Mouse (Mus musculus) stomach, embryonic 14.5 days (tissue): ENCODE data around the gene Pex11a. TPM values are rescaled to one million over a fixed set of nuclear protein-coding genes. Genes with fewer than 3 reads are reported as not detected.

ENCODE experiments used
- ATAC-seq: fragments of 200-750 bp; cut with Nextera tagmentation; 2 replicates; pipeline ENCODE4 v1.8.0; 2017; ENCODE audit warnings: low read depth, moderate TSS enrichment; ENCODE audit not compliant: insufficient number of reproducible peaks, insufficient read depth, low FRiP score
- H3K27ac ChIP-seq: fragments of 300-500 bp; sonication (generic); 2 replicates; pipeline ENCODE4 v1.5.1; 2014; ENCODE audit warnings: mild to moderate bottlenecking, low read length, moderate library complexity, mixed read lengths
- H3K27me3 ChIP-seq: fragments of 300-500 bp; sonication (generic); 2 replicates; pipeline ENCODE4 v1.6.1; 2014; ENCODE audit warnings: low read length, control low read depth, mixed read lengths; ENCODE audit not compliant: control insufficient read depth, insufficient read depth
- H3K36me3 ChIP-seq: fragments of 300-500 bp; sonication (generic); 2 replicates; pipeline ENCODE4 v1.6.1; 2014; ENCODE audit warnings: mild to moderate bottlenecking, control low read depth, low read length, moderate library complexity, mixed read lengths; ENCODE audit not compliant: control insufficient read depth, insufficient read depth
- H3K4me1 ChIP-seq: fragments of 300-500 bp; sonication (generic); 2 replicates; pipeline ENCODE4 v1.6.1; 2014; ENCODE audit warnings: low read length, control low read depth, mixed read lengths; ENCODE audit not compliant: control insufficient read depth, insufficient read depth
- H3K4me2 ChIP-seq: fragments of 300-500 bp; sonication (generic); replicated peaks from 2 replicates; pipeline ENCODE4 v1.6.1; 2014; ENCODE audit warnings: low read depth, low read length, control low read depth
- H3K4me3 ChIP-seq: fragments of 300-500 bp; sonication (generic); 2 replicates; pipeline ENCODE4 v1.5.1; 2014; ENCODE audit warnings: low read depth, low read length, control low read depth
- H3K9ac ChIP-seq: fragments of 300-500 bp; sonication (generic); replicated peaks from 2 replicates; pipeline ENCODE4 v1.6.1; 2014; ENCODE audit warnings: low read depth, mild to moderate bottlenecking, control low read depth, low read length, moderate library complexity, mixed read lengths
- H3K9me3 ChIP-seq: fragments of 300-500 bp; sonication (generic); 2 replicates; pipeline ENCODE4 v1.6.1; 2016; ENCODE audit warnings: low read depth, low read length, control low read depth; ENCODE audit not compliant: control insufficient read depth
- WGBS: fragments of 180-500 bp; shearing (Covaris S2); extraction: QIAGEN DNeasy Blood & Tissue Kit; methylation state at CpG from one replicate; pipeline ENCODE4 v1.1.7; 2014; 5-methylcytosine and 5-hydroxymethylcytosine counted together
- polyA plus RNA-seq: library from polyadenylated mRNA; unstranded; fragments of >200 nt; fragmentation: Nextera tagmentation; extraction: Ambion mirVana; gene quantifications from 2 replicates; pipeline ENCODE4 v1.2.1, GENCODE M21; 2014

The Pex11a gene
- polyA plus RNA-seq, 1 experiment from 2014 or later, result 11.0 TPM

GRCm38 (mm10) chr7:79744585-79744984 lies 1.7 kb upstream of the Pex11a start:
- no peaks in the 10 kb centered on the region for H3K27me3 ChIP-seq
- ATAC-seq, result no peak
- H3K9ac ChIP-seq, result no peak overlapping the region
- H3K9me3 ChIP-seq, result no peaks in the 10 kb centered on the region
- no peak overlapping the region for H3K4me2 ChIP-seq
- H3K4me3 ChIP-seq, result no peak overlapping the region
- 74% methylated on average over 5 of the region's 5 CpGs for WGBS
- no peaks in the 10 kb centered on the region; the same call in 1 of the 2 replicates for H3K36me3 ChIP-seq
- H3K4me1 ChIP-seq, result 0 out of 2 replicates have a peak, but pooled peaks cover 4% of the 10 kb centered on the region
- no peak overlapping the region for H3K27ac ChIP-seq

DNA sequence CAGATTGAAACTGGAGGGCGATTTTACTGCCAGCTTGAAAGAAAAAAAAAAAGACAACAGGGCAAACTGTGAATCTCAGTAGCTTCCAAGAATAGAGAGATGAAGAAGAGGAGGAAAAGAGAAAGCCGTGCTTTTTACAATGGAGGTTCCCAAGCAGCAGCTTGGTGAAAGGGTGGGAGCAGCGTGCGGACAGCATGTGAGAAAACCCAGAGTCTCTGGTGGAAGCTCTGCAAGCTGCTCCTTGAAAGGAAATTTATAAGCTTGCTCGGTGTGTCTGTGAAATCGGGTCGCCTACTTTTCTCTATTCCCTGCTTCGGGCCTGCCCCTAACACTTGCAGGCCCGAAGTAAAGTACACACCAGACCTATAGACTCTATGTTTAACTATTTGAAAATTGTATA lies 1.1 kb upstream of the Pex11a start:
- ATAC-seq, result no peak
- H3K27ac ChIP-seq, result no peak overlapping the region
- no peak overlapping the region for H3K4me3 ChIP-seq
- no peak overlapping the region for H3K9ac ChIP-seq
- no peaks in the 10 kb centered on the region; the same call in 1 of the 2 replicates for H3K36me3 ChIP-seq
- 0 out of 2 replicates have a peak, but pooled peaks cover 4% of the 10 kb centered on the region for H3K4me1 ChIP-seq
- H3K9me3 ChIP-seq, result no peaks in the 10 kb centered on the region
- H3K4me2 ChIP-seq, result no peak overlapping the region
- H3K27me3 ChIP-seq, result no peaks in the 10 kb centered on the region
- WGBS, result 90% methylated on average over 9 of the region's 9 CpGs

DNA sequence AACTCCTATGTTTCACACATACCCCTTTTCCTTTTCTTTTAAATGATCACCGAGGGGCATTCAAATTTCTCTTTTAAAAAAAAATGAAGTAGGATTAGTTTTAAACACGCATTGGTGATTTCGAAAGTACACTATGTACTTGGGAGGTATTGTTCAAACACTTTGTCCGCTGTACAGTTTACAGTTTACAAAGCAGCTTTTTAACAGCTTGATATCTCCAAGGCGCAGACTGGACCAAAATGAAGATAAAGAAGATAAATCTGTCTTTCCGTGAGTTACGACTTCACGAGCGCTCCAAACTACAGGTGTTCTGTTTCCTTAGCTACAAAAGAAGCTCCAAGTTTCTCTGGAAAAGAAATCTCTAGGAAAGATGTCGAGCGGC lies 663 bp downstream of the Pex11a start:
- no peak for ATAC-seq
- 10% methylated on average over 11 of the region's 11 CpGs for WGBS

GRCm38 (mm10) chr7:79740279-79740678 lies 2.7 kb downstream of the Pex11a start:
- 70% methylated on average over 4 of the region's 4 CpGs for WGBS
- no peak for ATAC-seq
- H3K9ac ChIP-seq, result no peak overlapping the region
- H3K4me3 ChIP-seq, result no peak overlapping the region
- no peaks in the 10 kb centered on the region for H3K27me3 ChIP-seq
- H3K9me3 ChIP-seq, result no peaks in the 10 kb centered on the region
- H3K27ac ChIP-seq, result no peak overlapping the region
- H3K4me1 ChIP-seq, result 0 out of 2 replicates have a peak, but pooled peaks cover 4% of the 10 kb centered on the region
- no peaks in the 10 kb centered on the region; the same call in 1 of the 2 replicates for H3K36me3 ChIP-seq
- no peak overlapping the region for H3K4me2 ChIP-seq

More for the DNA sequence above, 663 bp downstream of the Pex11a start:
- no peaks in the 10 kb centered on the region for H3K9me3 ChIP-seq
- H3K9ac ChIP-seq, result peak overlapping the region; percentile 53; the same call in 1 of the 2 replicates
- H3K4me1 ChIP-seq, result 0 out of 2 replicates have a peak, but pooled peaks cover 4% of the 10 kb centered on the region
- peak overlapping the region; percentile 94 for H3K4me2 ChIP-seq
- H3K27me3 ChIP-seq, result no peaks in the 10 kb centered on the region
- H3K36me3 ChIP-seq, result no peaks in the 10 kb centered on the region; the same call in 1 of the 2 replicates
- H3K4me3 ChIP-seq, result peak overlapping the region; percentile 77
- no peak overlapping the region for H3K27ac ChIP-seq

DNA sequence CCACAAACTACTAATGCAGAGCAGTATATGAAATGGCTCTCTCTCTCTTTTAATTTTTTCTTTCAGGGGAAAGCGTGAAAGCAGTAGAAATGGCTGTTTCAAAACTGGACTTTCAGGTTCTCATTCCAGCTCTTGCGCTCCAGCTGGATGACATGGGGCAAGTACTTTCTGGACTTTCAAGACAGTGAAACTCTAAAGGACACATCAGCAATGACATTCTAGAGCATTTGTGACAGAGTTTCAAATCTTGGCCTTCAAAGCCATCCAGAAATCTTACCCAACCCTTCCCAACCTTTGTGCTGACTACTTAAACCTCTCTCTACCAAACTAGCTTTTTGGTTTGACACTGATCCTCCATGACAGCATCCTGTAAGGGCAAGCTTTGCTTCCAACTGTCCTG lies 4.0 kb downstream of the Pex11a start:
- whole genome bisulfite sequencing, result 83% methylated on average over 2 of the region's 2 CpGs

GRCm38 (mm10) chr7:79736511-79736910 lies 6.4 kb downstream of the Pex11a start:
- 81% methylated on average over 14 of the region's 14 CpGs for WGBS
- no peaks in the 10 kb centered on the region; the same call in 1 of the 2 replicates for H3K36me3 ChIP-seq
- no peak overlapping the region for H3K9ac ChIP-seq
- H3K4me3 ChIP-seq, result no peak overlapping the region
- ATAC-seq, result no peak
- H3K9me3 ChIP-seq, result no peaks in the 10 kb centered on the region
- no peaks in the 10 kb centered on the region for H3K27me3 ChIP-seq
- H3K4me2 ChIP-seq, result no peak overlapping the region
- H3K27ac ChIP-seq, result no peak overlapping the region
- H3K4me1 ChIP-seq, result no peaks in the 10 kb centered on the region

More for the DNA sequence above, 4.0 kb downstream of the Pex11a start:
- H3K4me2 ChIP-seq, result no peak overlapping the region
- H3K36me3 ChIP-seq, result no peaks in the 10 kb centered on the region; the same call in 1 of the 2 replicates
- 0 out of 2 replicates have a peak, but pooled peaks cover 4% of the 10 kb centered on the region for H3K4me1 ChIP-seq
- no peak overlapping the region for H3K4me3 ChIP-seq
- H3K27ac ChIP-seq, result no peak overlapping the region
- H3K9ac ChIP-seq, result no peak overlapping the region
- H3K9me3 ChIP-seq, result no peaks in the 10 kb centered on the region
- ATAC-seq, result no peak
- no peaks in the 10 kb centered on the region for H3K27me3 ChIP-seq

DNA sequence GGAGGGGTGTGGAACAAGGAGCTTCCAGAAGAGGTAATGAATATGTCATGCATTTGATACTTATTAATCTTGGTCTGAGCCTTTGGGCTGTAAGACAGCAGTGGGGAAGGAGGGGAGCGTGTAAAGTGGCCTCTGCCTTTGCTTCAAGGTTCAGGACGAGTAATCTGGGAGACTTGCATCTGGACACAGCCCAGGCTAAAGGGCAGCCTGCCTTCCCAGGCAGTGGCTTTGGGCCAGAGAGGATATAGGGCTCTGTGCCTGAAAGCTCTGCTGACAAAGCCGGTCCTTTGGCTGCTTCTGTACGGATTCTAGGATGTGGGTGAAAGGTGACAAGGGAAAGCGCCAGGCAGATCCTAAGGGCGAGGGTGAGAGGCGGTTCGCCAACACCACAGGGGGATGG lies 8.4 kb downstream of the Pex11a start:
- no peak overlapping the region for H3K27ac ChIP-seq
- H3K9ac ChIP-seq, result no peak overlapping the region
- H3K36me3 ChIP-seq, result no peaks in the 10 kb centered on the region; the same call in 1 of the 2 replicates
- no peak overlapping the region for H3K4me2 ChIP-seq
- H3K9me3 ChIP-seq, result no peaks in the 10 kb centered on the region
- no peak overlapping the region for H3K4me3 ChIP-seq
- H3K4me1 ChIP-seq, result no peaks in the 10 kb centered on the region
- WGBS, result 86% methylated on average over 8 of the region's 8 CpGs
- no peak for ATAC-seq
- H3K27me3 ChIP-seq, result no peaks in the 10 kb centered on the region

- no peak within 1 kb of the TSS for H3K4me2 ChIP-seq
- no peaks in the 10 kb centered on the region for H3K27me3 ChIP-seq
- no peaks in the 10 kb centered on the region; the same call in 1 of the 2 replicates for H3K36me3 ChIP-seq
- no peaks in the 10 kb centered on the region for H3K9me3 ChIP-seq
- no peaks in the 10 kb centered on the region for H3K4me1 ChIP-seq
- ATAC-seq, result no peak
- H3K4me3 ChIP-seq, result no peak within 1 kb of the TSS
- H3K27ac ChIP-seq, result no peak within 1 kb of the TSS
- WGBS, result 47% methylated on average over 4 of the region's 4 CpGs
- no peak within 1 kb of the TSS for H3K9ac ChIP-seq
Measured at GRCm38 (mm10) chr7:79732622-79733021, 10.3 kb downstream of the Pex11a start, which contains the start of gene Plin1. Gene Plin1, minus strand, starts transcription at chr7:79732903.

- no peak overlapping the region for H3K9ac ChIP-seq
- no peaks in the 10 kb centered on the region for H3K27me3 ChIP-seq
- H3K27ac ChIP-seq, result no peak overlapping the region
- no peaks in the 10 kb centered on the region for H3K9me3 ChIP-seq
- no peak overlapping the region for H3K4me3 ChIP-seq
- no peak overlapping the region for H3K4me2 ChIP-seq
- no peaks in the 10 kb centered on the region for H3K36me3 ChIP-seq
- H3K4me1 ChIP-seq, result no peaks in the 10 kb centered on the region
- 77% methylated on average over 13 of the region's 13 CpGs for WGBS
- ATAC-seq, result no peak
Measured at GRCm38 (mm10) chr7:79731438-79731837, 11.5 kb downstream of the Pex11a start.
